Mouse (Mus musculus): ENCODE data around the gene Vsig10.

The Vsig10 gene

GRCm38 (mm10) chr5:117381785-117382184 is 62.9 kb downstream of the Vsig10 start:
- no peak for DNase-seq (ENCODE audit: low read depth)

- no peak for DNase-seq (ENCODE audit: low read depth)
These were observed 64.3 kb downstream of the Vsig10 start for GRCm38 (mm10) chr5:117383198-117383597.

GRCm38 (mm10) chr5:117388296-117388751 is 69.4 kb downstream of the Vsig10 start:
- DNase-seq (ENCODE audit: low read depth), result peak; percentile 67

- DNase-seq (ENCODE audit: low read depth), result peak; percentile 97
These were observed 70.0 kb downstream of the Vsig10 start, which contains the start of gene Rfc5 for GRCm38 (mm10) chr5:117388877-117389276. Rfc5 (minus strand) TSS chr5:117389047.

GRCm38 (mm10) chr5:117390895-117391294 is 72.0 kb downstream of the Vsig10 start:
- DNase-seq (ENCODE audit: low read depth), result no peak

GRCm38 (mm10) chr5:117395834-117396233 is 77.0 kb downstream of the Vsig10 start:
- DNase-seq (ENCODE audit: low read depth), result no peak

- DNase-seq (ENCODE audit: low read depth), result no peak
These were observed 77.7 kb downstream of the Vsig10 start for GRCm38 (mm10) chr5:117396596-117397014.

GRCm38 (mm10) chr5:117397371-117397770 is 78.5 kb downstream of the Vsig10 start:
- no peak for DNase-seq (ENCODE audit: low read depth)

- DNase-seq (ENCODE audit: low read depth), result no peak
These were observed 79.2 kb downstream of the Vsig10 start for GRCm38 (mm10) chr5:117398007-117398550.

GRCm38 (mm10) chr5:117399281-117399680 is 80.4 kb downstream of the Vsig10 start:
- DNase-seq (ENCODE audit: low read depth), result no peak

GRCm38 (mm10) chr5:117403609-117404008 is 84.7 kb downstream of the Vsig10 start:
- DNase-seq (ENCODE audit: low read depth), result no peak

Measured in NIH3T3 (cell line).